Mouse (Mus musculus) testis, adult 2 months (tissue): ENCODE results near the gene Nptxr.

ENCODE experiments used
- CTCF ChIP-seq: fragments of 200-500 bp; IDR thresholded peaks from 2 replicates; pipeline ENCODE4 v1.5.1; 2012; ENCODE audit warnings: low read depth, mild to moderate bottlenecking, inconsistent platforms, low read length, moderate library complexity; ENCODE audit not compliant: control insufficient read depth, insufficient read depth, insufficient replicate concordance
- POLR2A ChIP-seq: fragments of 200-500 bp; IDR thresholded peaks from 2 replicates; pipeline ENCODE4 v1.6.1; 2012; ENCODE audit warnings: low read depth, mild to moderate bottlenecking, inconsistent platforms, low read length, moderate library complexity; ENCODE audit not compliant: control insufficient read depth

DNA sequence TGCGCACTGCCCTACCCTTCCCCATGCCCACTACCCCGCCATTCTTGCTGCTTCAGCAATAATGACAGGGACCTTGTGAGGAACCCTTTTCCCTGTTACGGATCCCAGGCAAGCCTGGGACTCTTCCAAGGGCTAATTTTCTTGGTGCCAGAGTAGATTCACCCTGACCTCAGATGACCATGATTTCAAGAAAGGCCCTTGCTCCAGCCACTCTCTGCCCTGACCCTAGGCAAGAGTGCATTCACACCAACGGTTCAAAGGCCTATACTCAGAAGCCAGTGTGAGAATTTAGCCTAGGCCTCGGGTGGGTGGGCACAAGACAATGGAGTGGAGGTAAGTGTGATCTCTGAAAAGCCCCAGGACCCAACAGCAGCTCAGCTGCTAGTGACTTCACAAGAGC lies 24.9 kb upstream of the Nptxr start:
- no peak for TF ChIP-seq CTCF
- no peak for TF ChIP-seq POLR2A
